Mouse (Mus musculus): ENCODE measurements around the gene Eya2. TPM values are rescaled to one million over a fixed set of nuclear protein-coding genes. Genes with fewer than 3 reads are reported as not detected.

Gene Eya2
- polyA plus RNA-seq, 1 experiment: 1.4 TPM

DNA sequence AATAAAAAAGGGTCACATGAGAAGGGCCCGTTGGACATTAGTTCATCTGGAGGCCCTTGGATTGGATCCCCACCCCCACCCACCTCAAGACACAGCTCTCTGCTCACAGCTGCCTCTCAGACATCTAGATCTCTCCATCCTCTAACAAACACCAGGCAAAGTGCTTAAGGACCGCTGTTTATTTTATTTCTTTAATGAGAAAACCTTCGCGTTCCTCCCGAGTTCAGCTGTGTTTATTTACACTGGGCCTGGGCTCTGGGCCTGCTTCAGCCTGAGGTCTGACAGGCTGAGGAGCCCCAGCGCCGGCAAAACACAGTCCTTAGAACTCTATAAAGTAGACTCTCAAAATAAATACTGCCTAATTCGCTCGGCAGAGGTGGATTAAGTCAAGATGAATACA is 146.2 kb downstream of the Eya2 start:
- Histone ChIP-seq H3K4me1 (ENCODE audit: control insufficient read depth, insufficient read depth, low read length) (0 out of 2 replicates have a peak, but pooled peaks cover 2% of the 10 kb centered on the region), H3K4me3 (ENCODE audit: control insufficient read depth, low read depth, low read length) (no peak overlapping the region), H3K36me3 (ENCODE audit: control insufficient read depth, insufficient read depth, low read length) (no peaks in the 10 kb centered on the region), H3K27me3 (ENCODE audit: control insufficient read depth, insufficient read depth, low read length) (no peaks in the 10 kb centered on the region), H3K27ac (ENCODE audit: control insufficient read depth, insufficient read depth, low read depth, low read length) (no peak overlapping the region)
- TF ChIP-seq CTCF (IDR thresholded peaks at IDR 0.05; ENCODE audit: control insufficient read depth, insufficient read depth, insufficient replicate concordance, low read depth, low read length) (no peak), POLR2A (IDR thresholded peaks at IDR 0.05; ENCODE audit: control insufficient read depth, low read depth, low read length) (no peak)

DNA sequence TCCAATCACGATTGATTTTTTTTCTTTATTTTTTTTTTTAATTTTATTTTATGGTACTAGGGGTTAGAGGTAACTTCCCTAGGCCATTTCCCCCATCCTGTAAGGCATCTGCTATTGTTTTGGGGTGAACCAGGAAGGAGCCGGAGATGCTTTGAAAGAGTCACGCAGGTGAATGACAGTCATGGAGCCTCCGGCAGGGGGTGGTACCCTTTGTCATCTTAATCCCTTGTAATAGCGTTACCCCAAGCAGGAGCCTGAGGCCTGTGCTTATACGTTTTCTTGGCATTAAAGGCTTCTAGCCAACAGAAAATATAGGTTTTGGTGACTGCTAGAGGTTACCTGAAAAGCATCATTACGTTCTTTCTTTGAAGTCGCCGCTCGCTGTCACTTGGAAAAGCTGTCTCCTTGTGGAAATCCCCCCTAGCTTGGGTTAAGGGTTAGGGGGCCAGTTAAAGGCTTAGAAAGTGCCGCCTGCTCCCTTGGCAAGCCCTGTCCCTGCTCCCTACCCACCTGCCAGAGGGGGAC is 146.8 kb downstream of the Eya2 start:
- TF ChIP-seq CTCF (IDR thresholded peaks at IDR 0.05; ENCODE audit: control insufficient read depth, insufficient read depth, insufficient replicate concordance, low read depth, low read length) (no peak), POLR2A (IDR thresholded peaks at IDR 0.05; ENCODE audit: control insufficient read depth, low read depth, low read length) (no peak)
- no peaks in the 10 kb centered on the region for H3K36me3 ChIP-seq (ENCODE audit: control insufficient read depth, insufficient read depth, low read length)
- H3K27me3 ChIP-seq (ENCODE audit: control insufficient read depth, insufficient read depth, low read length): no peaks in the 10 kb centered on the region
- H3K4me1 ChIP-seq (ENCODE audit: control insufficient read depth, insufficient read depth, low read length): 0 out of 2 replicates have a peak, but pooled peaks cover 2% of the 10 kb centered on the region
- H3K4me3 ChIP-seq (ENCODE audit: control insufficient read depth, low read depth, low read length): peak overlapping the region; percentile 78
- H3K27ac ChIP-seq (ENCODE audit: control insufficient read depth, insufficient read depth, low read depth, low read length): no peak overlapping the region

DNA sequence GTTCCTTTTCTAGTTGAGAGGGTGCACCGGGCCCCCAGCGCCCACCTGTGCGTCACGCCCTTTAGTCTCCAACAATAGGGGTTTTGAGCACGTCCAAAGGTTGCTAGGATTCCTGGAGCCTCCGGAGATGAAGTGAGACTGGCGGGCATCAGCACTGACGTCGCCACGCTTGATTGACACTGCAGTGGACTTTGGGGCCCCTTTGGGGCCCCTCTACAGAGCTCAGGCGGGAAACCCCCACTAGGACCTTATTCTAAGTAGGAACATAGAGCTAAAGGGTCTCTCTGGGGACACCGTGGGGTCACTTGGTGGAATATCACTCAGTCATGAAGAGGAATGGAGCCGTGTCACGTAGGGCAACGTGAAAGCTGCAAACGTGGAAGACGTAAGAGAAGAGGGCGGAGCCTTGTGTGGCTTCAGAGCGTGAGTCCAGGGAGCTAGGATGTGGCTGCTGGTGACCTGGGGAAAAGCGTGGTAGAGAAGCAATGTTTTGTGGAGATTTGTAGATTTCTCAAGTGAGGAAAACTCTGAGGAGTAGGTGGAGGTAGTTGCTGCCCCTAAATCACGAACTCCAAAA is 147.5 kb downstream of the Eya2 start:
- no peak overlapping the region for H3K27ac ChIP-seq (ENCODE audit: control insufficient read depth, insufficient read depth, low read depth, low read length)
- H3K36me3 ChIP-seq (ENCODE audit: control insufficient read depth, insufficient read depth, low read length): no peaks in the 10 kb centered on the region
- H3K4me3 ChIP-seq (ENCODE audit: control insufficient read depth, low read depth, low read length): peak overlapping the region; percentile 78
- H3K4me1 ChIP-seq (ENCODE audit: control insufficient read depth, insufficient read depth, low read length): 0 out of 2 replicates have a peak, but pooled peaks cover 2% of the 10 kb centered on the region
- TF ChIP-seq CTCF (IDR thresholded peaks at IDR 0.05; ENCODE audit: control insufficient read depth, insufficient read depth, insufficient replicate concordance, low read depth, low read length): no peak
- no peak for TF ChIP-seq POLR2A (IDR thresholded peaks at IDR 0.05; ENCODE audit: control insufficient read depth, low read depth, low read length)
- no peaks in the 10 kb centered on the region for H3K27me3 ChIP-seq (ENCODE audit: control insufficient read depth, insufficient read depth, low read length)

DNA sequence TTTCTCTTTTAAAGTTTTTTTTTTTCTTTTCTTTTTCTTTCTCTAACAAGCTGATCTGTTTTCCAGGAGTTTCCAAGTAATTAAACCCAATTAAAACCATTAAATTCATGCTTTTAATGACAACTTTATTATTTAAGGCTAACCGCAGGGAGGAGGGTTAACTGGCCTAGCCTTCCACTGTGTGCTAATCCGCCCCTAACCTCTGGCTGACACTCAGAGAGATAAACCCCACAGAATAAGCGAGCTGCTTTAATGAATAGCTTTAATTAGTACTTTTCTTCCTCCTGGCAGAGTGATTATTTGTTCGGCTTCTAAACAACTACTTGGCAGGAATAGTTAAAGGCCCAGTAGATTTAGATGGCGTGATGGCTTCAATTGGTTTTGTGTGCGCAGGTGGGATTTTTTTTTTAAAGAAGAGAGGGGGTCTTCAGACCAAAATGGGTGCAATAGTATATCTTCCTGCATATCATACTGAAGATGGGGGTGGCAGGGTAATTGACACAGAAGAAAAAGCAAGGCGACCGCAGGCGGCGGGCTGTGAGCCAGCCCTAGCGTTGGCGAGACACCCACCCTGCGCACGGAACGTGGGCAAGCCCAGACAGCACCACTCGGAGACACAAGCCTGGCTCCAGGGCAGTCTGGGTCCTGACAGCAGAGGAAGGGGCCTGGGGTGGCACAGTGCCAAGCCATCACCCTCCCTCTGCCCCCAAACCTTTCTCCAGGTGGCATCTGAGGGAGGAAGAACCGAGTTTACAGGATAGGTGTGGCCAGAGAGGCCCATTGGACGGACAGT is 150.7 kb downstream of the Eya2 start:
- TF ChIP-seq POLR2A (IDR thresholded peaks at IDR 0.05; ENCODE audit: control insufficient read depth, low read depth, low read length) (no peak), CTCF (IDR thresholded peaks at IDR 0.05; ENCODE audit: control insufficient read depth, insufficient read depth, insufficient replicate concordance, low read depth, low read length) (no peak)
- no peak overlapping the region for H3K4me3 ChIP-seq (ENCODE audit: control insufficient read depth, low read depth, low read length)
- H3K4me1 ChIP-seq (ENCODE audit: control insufficient read depth, insufficient read depth, low read length): peaks cover 14% of the 10 kb centered on the region
- no peaks in the 10 kb centered on the region for H3K27me3 ChIP-seq (ENCODE audit: control insufficient read depth, insufficient read depth, low read length)
- no peaks in the 10 kb centered on the region for H3K36me3 ChIP-seq (ENCODE audit: control insufficient read depth, insufficient read depth, low read length)
- H3K27ac ChIP-seq (ENCODE audit: control insufficient read depth, insufficient read depth, low read depth, low read length): no peak overlapping the region

DNA sequence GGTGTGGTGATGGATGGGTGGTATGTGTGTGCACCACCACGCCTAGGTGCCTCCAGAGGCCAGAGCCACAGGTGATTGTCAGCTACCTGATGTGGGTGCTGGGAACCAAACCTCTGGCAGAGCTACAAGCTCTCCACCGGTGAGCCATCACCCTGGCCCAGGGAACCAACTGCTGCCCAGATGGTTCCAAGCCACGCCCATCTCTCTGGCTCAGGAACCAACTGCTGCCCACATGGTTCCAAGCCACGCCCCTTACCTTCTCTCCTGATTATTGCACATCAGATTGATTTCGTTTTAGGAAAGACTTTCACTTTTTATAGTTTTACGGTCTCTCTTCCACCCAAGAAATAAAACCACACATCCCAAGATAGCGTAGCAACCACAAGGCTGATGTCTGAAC is 153.1 kb downstream of the Eya2 start:
- Histone ChIP-seq H3K27ac (ENCODE audit: control insufficient read depth, insufficient read depth, low read depth, low read length) (peak overlapping the region; percentile 69), H3K27me3 (ENCODE audit: control insufficient read depth, insufficient read depth, low read length) (no peaks in the 10 kb centered on the region), H3K4me3 (ENCODE audit: control insufficient read depth, low read depth, low read length) (peak overlapping the region; percentile 35), H3K36me3 (ENCODE audit: control insufficient read depth, insufficient read depth, low read length) (no peaks in the 10 kb centered on the region), H3K4me1 (ENCODE audit: control insufficient read depth, insufficient read depth, low read length) (peaks cover 14% of the 10 kb centered on the region)
- TF ChIP-seq CTCF (IDR thresholded peaks at IDR 0.05; ENCODE audit: control insufficient read depth, insufficient read depth, insufficient replicate concordance, low read depth, low read length) (no peak), POLR2A (IDR thresholded peaks at IDR 0.05; ENCODE audit: control insufficient read depth, low read depth, low read length) (0 out of 2 replicates have a peak, but pooled peaks have one; percentile 15)

DNA sequence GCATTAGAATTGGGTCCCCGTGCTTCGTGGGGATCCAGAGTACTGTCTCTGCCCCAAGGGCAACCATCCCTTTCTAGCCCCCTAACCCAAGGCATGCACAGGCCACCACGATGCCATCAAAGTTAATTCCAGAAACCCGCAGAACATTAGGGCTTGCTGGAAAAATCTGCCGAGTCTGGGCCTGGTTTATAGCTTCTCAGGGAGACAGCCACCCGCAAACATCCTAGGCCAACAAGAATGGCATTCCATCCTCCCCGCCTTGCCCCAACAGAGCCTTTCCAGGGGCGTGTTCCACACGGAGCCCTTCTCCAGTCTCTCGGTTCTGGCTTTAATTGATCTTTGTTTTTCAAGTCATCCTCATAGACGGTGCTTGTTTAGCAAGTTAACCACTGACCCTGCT is 153.6 kb downstream of the Eya2 start:
- Histone ChIP-seq H3K36me3 (ENCODE audit: control insufficient read depth, insufficient read depth, low read length) (no peaks in the 10 kb centered on the region), H3K4me3 (ENCODE audit: control insufficient read depth, low read depth, low read length) (no peak overlapping the region), H3K4me1 (ENCODE audit: control insufficient read depth, insufficient read depth, low read length) (peaks cover 14% of the 10 kb centered on the region), H3K27me3 (ENCODE audit: control insufficient read depth, insufficient read depth, low read length) (no peaks in the 10 kb centered on the region), H3K27ac (ENCODE audit: control insufficient read depth, insufficient read depth, low read depth, low read length) (no peak overlapping the region)
- no peak for TF ChIP-seq POLR2A (IDR thresholded peaks at IDR 0.05; ENCODE audit: control insufficient read depth, low read depth, low read length)
- no peak for TF ChIP-seq CTCF (IDR thresholded peaks at IDR 0.05; ENCODE audit: control insufficient read depth, insufficient read depth, insufficient replicate concordance, low read depth, low read length)

DNA sequence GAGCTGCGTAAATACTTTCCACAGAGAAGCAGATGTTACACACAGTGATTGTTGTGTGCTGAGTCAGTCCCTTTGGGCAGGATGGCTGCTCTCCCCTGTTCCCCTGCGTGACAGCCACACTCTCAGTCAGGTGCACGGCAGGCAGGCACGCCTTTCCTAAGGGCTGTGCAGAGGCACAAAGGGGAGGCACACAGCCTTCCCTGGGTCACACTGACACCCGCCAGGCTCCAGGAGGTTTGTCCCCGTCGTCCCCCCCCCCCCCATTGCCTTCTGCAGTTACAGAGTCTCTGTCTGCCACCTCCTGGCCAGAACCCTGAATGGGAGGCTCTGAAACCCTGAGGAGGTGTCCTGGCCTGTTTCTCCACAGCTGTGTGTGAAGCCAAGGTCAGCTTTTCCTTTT is 156.2 kb downstream of the Eya2 start:
- H3K27me3 ChIP-seq (ENCODE audit: control insufficient read depth, insufficient read depth, low read length): no peaks in the 10 kb centered on the region
- H3K27ac ChIP-seq (ENCODE audit: control insufficient read depth, insufficient read depth, low read depth, low read length): no peak overlapping the region
- no peak for TF ChIP-seq POLR2A (IDR thresholded peaks at IDR 0.05; ENCODE audit: control insufficient read depth, low read depth, low read length)
- TF ChIP-seq CTCF (IDR thresholded peaks at IDR 0.05; ENCODE audit: control insufficient read depth, insufficient read depth, insufficient replicate concordance, low read depth, low read length): 0 out of 2 replicates have a peak, but pooled peaks have one; percentile 10
- no peak overlapping the region for H3K4me3 ChIP-seq (ENCODE audit: control insufficient read depth, low read depth, low read length)
- no peaks in the 10 kb centered on the region for H3K36me3 ChIP-seq (ENCODE audit: control insufficient read depth, insufficient read depth, low read length)
- H3K4me1 ChIP-seq (ENCODE audit: control insufficient read depth, insufficient read depth, low read length): peaks cover 11% of the 10 kb centered on the region
